Mouse (Mus musculus): ENCODE measurements at regions not wholly inside any gene's neighbourhood (a gene's known extent, or its start where the extent isn't known, plus 50 kb on each side); places are given as distances from the start of the nearest gene placed in this dataset.

DNA sequence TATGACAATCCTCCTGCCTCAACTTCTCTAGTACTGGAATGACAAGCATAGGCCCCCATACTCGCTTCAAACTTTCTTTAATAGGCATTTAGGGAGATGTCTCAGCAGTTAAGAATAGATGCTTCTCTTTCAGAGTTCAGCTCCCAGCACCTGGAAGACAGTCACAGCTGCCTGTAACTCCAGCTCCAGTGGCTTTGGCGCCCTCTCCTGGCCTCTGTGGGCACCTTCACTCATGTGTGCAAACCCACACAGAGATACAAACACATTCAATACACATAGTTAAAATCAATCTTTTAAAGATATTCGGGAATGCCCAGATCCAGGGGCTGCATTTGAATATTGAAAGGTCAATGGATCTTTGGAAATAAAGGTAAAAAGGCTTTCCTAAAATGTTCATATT, 140.2 kb downstream of the Chic2 start:
- Histone ChIP-seq H3K4me3 (ENCODE audit: insufficient read depth in 1 of 2, low read depth in 1 of 2, low read length in 2 of 2, poor library complexity in 1 of 2, severe bottlenecking in 1 of 2) (no peak overlapping the region), H3K9me3 (ENCODE audit: control insufficient read depth, insufficient read depth, low read depth, low read length) (no peaks in the 10 kb centered on the region), H3K9ac (ENCODE audit: insufficient read depth, low read depth, low read length, poor library complexity, severe bottlenecking) (no peak overlapping the region), H3K4me1 (ENCODE audit: control insufficient read depth in 2 of 2, insufficient read depth in 2 of 2, low read length in 2 of 2, poor library complexity in 1 of 2) (no peaks in the 10 kb centered on the region), H3K27ac (ENCODE audit: insufficient read depth, low read depth, low read length, poor library complexity, severe bottlenecking) (no peak overlapping the region), H3K36me3 (ENCODE audit: control insufficient read depth, insufficient read depth, low read length, poor library complexity, severe bottlenecking) (no peaks in the 10 kb centered on the region)
- peak; percentile 53 for DNase-seq (ENCODE audit: low read depth, low spot score)
- in situ Hi-C loops (cut with MboI; ENCODE audit: low sequenced_read_pairs in 2 of 2, unreplicated experiment in 2 of 2) = loop anchor here in 1 of 2 experiments (25.0 kb wide), 1 partner anchor 267 kb away; no protein-coding TSS in a partner anchor
- TF ChIP-seq HCFC1 (IDR thresholded peaks at IDR 0.05; ENCODE audit: borderline replicate concordance, insufficient read depth, low read length) (no peak), CHD2 (IDR thresholded peaks at IDR 0.05; ENCODE audit: low read depth, low read length) (no peak), ZC3H11A (IDR thresholded peaks at IDR 0.05; ENCODE audit: borderline replicate concordance, low read depth, low read length) (peak; percentile 98), MAFK (IDR thresholded peaks at IDR 0.05; ENCODE audit: insufficient read depth, low read depth, low read length) (no peak)

DNA sequence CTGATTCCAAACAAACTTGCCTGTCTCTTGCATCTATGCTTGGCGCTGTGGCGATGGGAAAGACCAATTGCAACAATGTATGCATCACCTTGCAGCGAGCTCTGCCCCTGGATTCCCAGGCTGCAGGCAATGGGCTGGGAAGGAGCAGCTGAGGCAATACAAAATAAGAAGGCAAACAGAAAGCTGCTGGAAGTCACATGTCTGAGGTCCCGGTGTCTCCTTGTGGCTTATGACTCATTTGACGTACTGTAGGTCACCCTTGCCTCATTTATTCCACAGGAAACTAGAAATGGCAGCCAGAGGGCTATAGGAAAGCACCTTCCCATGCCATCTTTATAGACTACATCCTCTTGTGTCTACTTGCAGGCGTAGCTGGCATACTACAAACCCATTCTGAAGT, 140.9 kb downstream of the Chic2 start:
- Histone ChIP-seq H3K4me1 (ENCODE audit: control insufficient read depth in 2 of 2, insufficient read depth in 2 of 2, low read length in 2 of 2, poor library complexity in 1 of 2) (no peaks in the 10 kb centered on the region), H3K27ac (ENCODE audit: insufficient read depth, low read depth, low read length, poor library complexity, severe bottlenecking) (no peak overlapping the region), H3K4me3 (ENCODE audit: insufficient read depth in 1 of 2, low read depth in 1 of 2, low read length in 2 of 2, poor library complexity in 1 of 2, severe bottlenecking in 1 of 2) (no peak overlapping the region), H3K9me3 (ENCODE audit: control insufficient read depth, insufficient read depth, low read depth, low read length) (no peaks in the 10 kb centered on the region), H3K9ac (ENCODE audit: insufficient read depth, low read depth, low read length, poor library complexity, severe bottlenecking) (no peak overlapping the region), H3K36me3 (ENCODE audit: control insufficient read depth, insufficient read depth, low read length, poor library complexity, severe bottlenecking) (no peaks in the 10 kb centered on the region)
- in situ Hi-C loops (cut with MboI; ENCODE audit: low sequenced_read_pairs in 2 of 2, unreplicated experiment in 2 of 2) = loop anchor here in 1 of 2 experiments (25.0 kb wide), 1 partner anchor 266 kb away; no protein-coding TSS in a partner anchor
- TF ChIP-seq HCFC1 (IDR thresholded peaks at IDR 0.05; ENCODE audit: borderline replicate concordance, insufficient read depth, low read length) (no peak), ZC3H11A (IDR thresholded peaks at IDR 0.05; ENCODE audit: borderline replicate concordance, low read depth, low read length) (no peak), ZNF384 (IDR thresholded peaks at IDR 0.05; ENCODE audit: low read depth, low read length) (no peak), CHD2 (IDR thresholded peaks at IDR 0.05; ENCODE audit: low read depth, low read length) (no peak)
- no peak for DNase-seq (ENCODE audit: low read depth, low spot score)

DNA sequence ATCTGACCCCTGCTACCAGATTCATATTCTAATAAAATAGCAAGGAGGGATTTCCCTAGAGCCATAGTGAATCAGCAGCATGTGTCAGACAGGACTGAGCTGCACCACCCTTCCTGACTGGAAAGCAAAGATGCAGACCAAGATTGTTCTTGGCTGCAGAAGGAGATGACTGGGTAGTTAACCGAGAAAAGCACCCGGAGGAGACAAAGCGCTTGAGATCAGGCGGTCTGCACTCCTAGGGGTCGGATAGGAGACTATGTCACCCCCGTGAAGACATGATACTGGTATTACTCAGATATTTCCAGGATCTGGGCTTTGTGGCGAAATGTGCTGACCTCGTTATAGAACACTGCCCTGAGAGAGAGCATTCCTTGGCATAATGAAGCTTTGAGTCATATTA, 147.4 kb downstream of the Chic2 start:
- in situ Hi-C loops (cut with MboI; ENCODE audit: low sequenced_read_pairs in 2 of 2, unreplicated experiment in 2 of 2) = no loop called here
- no peak for DNase-seq (ENCODE audit: low read depth, low spot score)
- H3K9me3 ChIP-seq (ENCODE audit: control insufficient read depth, insufficient read depth, low read depth, low read length) = no peaks in the 10 kb centered on the region
- no peaks in the 10 kb centered on the region for H3K4me1 ChIP-seq (ENCODE audit: control insufficient read depth in 2 of 2, insufficient read depth in 2 of 2, low read length in 2 of 2, poor library complexity in 1 of 2)
- no peak overlapping the region for H3K4me3 ChIP-seq (ENCODE audit: insufficient read depth in 1 of 2, low read depth in 1 of 2, low read length in 2 of 2, poor library complexity in 1 of 2, severe bottlenecking in 1 of 2)
- no peaks in the 10 kb centered on the region for H3K36me3 ChIP-seq (ENCODE audit: control insufficient read depth, insufficient read depth, low read length, poor library complexity, severe bottlenecking)
- H3K9ac ChIP-seq (ENCODE audit: insufficient read depth, low read depth, low read length, poor library complexity, severe bottlenecking) = no peak overlapping the region
- no peak for TF ChIP-seq HCFC1 (IDR thresholded peaks at IDR 0.05; ENCODE audit: borderline replicate concordance, insufficient read depth, low read length)
- no peak overlapping the region for H3K27ac ChIP-seq (ENCODE audit: insufficient read depth, low read depth, low read length, poor library complexity, severe bottlenecking)

DNA sequence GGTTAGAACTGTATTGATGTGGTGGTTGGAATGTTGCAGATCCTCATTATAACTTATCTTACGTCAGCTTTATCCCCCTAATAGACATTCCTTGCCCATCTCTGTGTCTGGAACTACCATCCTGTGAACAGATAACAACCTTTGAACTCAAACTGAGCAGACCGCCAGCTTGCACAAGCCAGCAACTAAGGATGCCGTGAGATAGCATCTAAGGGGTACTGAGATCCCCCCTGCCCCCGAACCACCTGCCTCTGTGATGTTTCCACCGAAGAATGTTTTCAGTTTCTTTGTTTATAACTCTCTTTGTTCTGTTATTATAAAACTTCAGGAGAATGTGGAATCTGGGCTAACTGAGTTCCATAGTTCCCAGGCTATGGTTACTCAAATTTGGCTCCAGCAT, 151.3 kb downstream of the Chic2 start:
- Histone ChIP-seq H3K9me3 (ENCODE audit: control insufficient read depth, insufficient read depth, low read depth, low read length) (no peaks in the 10 kb centered on the region), H3K4me3 (ENCODE audit: insufficient read depth in 1 of 2, low read depth in 1 of 2, low read length in 2 of 2, poor library complexity in 1 of 2, severe bottlenecking in 1 of 2) (no peak overlapping the region), H3K9ac (ENCODE audit: insufficient read depth, low read depth, low read length, poor library complexity, severe bottlenecking) (no peak overlapping the region), H3K27ac (ENCODE audit: insufficient read depth, low read depth, low read length, poor library complexity, severe bottlenecking) (no peak overlapping the region), H3K4me1 (ENCODE audit: control insufficient read depth in 2 of 2, insufficient read depth in 2 of 2, low read length in 2 of 2, poor library complexity in 1 of 2) (peaks cover 0 to 2% of the 10 kb centered on the region in 2 experiments; a peak in 1 of 4 replicates), H3K36me3 (ENCODE audit: control insufficient read depth, insufficient read depth, low read length, poor library complexity, severe bottlenecking) (no peaks in the 10 kb centered on the region)
- in situ Hi-C loops (cut with MboI; ENCODE audit: low sequenced_read_pairs in 2 of 2, unreplicated experiment in 2 of 2) = no loop called here
- no peak for DNase-seq (ENCODE audit: low read depth, low spot score)
- TF ChIP-seq CHD2 (IDR thresholded peaks at IDR 0.05; ENCODE audit: low read depth, low read length) (no peak), ZC3H11A (IDR thresholded peaks at IDR 0.05; ENCODE audit: borderline replicate concordance, low read depth, low read length) (no peak), MAFK (IDR thresholded peaks at IDR 0.05; ENCODE audit: insufficient read depth, low read depth, low read length) (no peak), ZNF384 (IDR thresholded peaks at IDR 0.05; ENCODE audit: low read depth, low read length) (no peak), HCFC1 (IDR thresholded peaks at IDR 0.05; ENCODE audit: borderline replicate concordance, insufficient read depth, low read length) (no peak)

DNA sequence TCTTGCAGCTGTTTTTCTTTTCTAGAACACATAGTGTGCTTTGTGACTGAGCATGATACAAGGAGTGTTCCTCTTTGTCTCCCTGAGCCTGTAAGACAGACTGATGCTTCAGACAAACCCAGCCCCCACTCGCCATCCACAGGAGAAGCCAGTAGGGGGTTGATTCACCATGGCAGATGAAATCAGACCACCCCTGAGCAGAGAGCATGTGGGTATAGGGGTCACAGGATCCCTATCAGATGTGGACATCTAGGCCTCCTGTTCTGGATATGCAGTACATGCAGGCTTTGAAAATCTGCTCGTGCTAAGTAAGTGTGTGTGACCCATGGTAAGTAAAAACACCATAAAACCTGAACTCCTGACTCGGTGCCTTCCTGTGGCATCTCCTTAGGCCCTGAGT, 153.0 kb downstream of the Chic2 start:
- DNase-seq (ENCODE audit: low read depth, low spot score) = no peak
- no peak overlapping the region for H3K27ac ChIP-seq (ENCODE audit: insufficient read depth, low read depth, low read length, poor library complexity, severe bottlenecking)
- in situ Hi-C loops (cut with MboI; ENCODE audit: low sequenced_read_pairs in 2 of 2, unreplicated experiment in 2 of 2) = no loop called here
- H3K9me3 ChIP-seq (ENCODE audit: control insufficient read depth, insufficient read depth, low read depth, low read length) = no peaks in the 10 kb centered on the region
- no peak overlapping the region for H3K4me3 ChIP-seq (ENCODE audit: insufficient read depth in 1 of 2, low read depth in 1 of 2, low read length in 2 of 2, poor library complexity in 1 of 2, severe bottlenecking in 1 of 2)
- H3K9ac ChIP-seq (ENCODE audit: insufficient read depth, low read depth, low read length, poor library complexity, severe bottlenecking) = no peak overlapping the region
- no peaks in the 10 kb centered on the region for H3K36me3 ChIP-seq (ENCODE audit: control insufficient read depth, insufficient read depth, low read length, poor library complexity, severe bottlenecking)
- H3K4me1 ChIP-seq (ENCODE audit: control insufficient read depth in 2 of 2, insufficient read depth in 2 of 2, low read length in 2 of 2, poor library complexity in 1 of 2) = peaks cover 0 to 2% of the 10 kb centered on the region in 2 experiments; a peak in 1 of 4 replicates
- TF ChIP-seq CHD2 (IDR thresholded peaks at IDR 0.05; ENCODE audit: low read depth, low read length) (no peak), ZC3H11A (IDR thresholded peaks at IDR 0.05; ENCODE audit: borderline replicate concordance, low read depth, low read length) (no peak), ZNF384 (IDR thresholded peaks at IDR 0.05; ENCODE audit: low read depth, low read length) (no peak), MAFK (IDR thresholded peaks at IDR 0.05; ENCODE audit: insufficient read depth, low read depth, low read length) (no peak), HCFC1 (IDR thresholded peaks at IDR 0.05; ENCODE audit: borderline replicate concordance, insufficient read depth, low read length) (no peak)
